Mouse (Mus musculus) limb, embryonic 10.5 days (tissue): Measurements from ENCODE around the gene B3gnt9. TPM values are rescaled to one million over a fixed set of nuclear protein-coding genes. Genes with fewer than 3 reads are reported as not detected.

Source experiments
- DNase-seq: peaks from one replicate; pipeline ENCODE4 v3.0.0-alpha.2; 2017; ENCODE audit warnings: low spot score
- H3K27ac ChIP-seq: fragments of 300-500 bp; sonication (generic); 2 replicates; pipeline ENCODE4 v1.5.1; 2016; ENCODE audit warnings: mild to moderate bottlenecking
- H3K27me3 ChIP-seq: fragments of 300-500 bp; sonication (generic); 2 replicates; pipeline ENCODE4 v1.6.1; 2016; ENCODE audit warnings: low read depth, mild to moderate bottlenecking; ENCODE audit not compliant: poor library complexity, severe bottlenecking
- H3K36me3 ChIP-seq: fragments of 300-500 bp; sonication (generic); 2 replicates; pipeline ENCODE4 v1.6.1; 2016; ENCODE audit warnings: mild to moderate bottlenecking, moderate library complexity
- H3K4me1 ChIP-seq: fragments of 300-500 bp; sonication (generic); 2 replicates; pipeline ENCODE4 v1.6.1; 2016
- H3K4me3 ChIP-seq: fragments of 300-500 bp; sonication (generic); 2 replicates; pipeline ENCODE4 v1.5.1; 2016; ENCODE audit warnings: mild to moderate bottlenecking, moderate library complexity
- H3K9me3 ChIP-seq: fragments of 300-500 bp; sonication (generic); replicated peaks from 2 replicates; pipeline ENCODE4 v1.6.1; 2016; ENCODE audit warnings: mild to moderate bottlenecking
- WGBS: fragments of 180-500 bp; shearing (Covaris S2); methylation state at CpG from one replicate; pipeline ENCODE4 v1.1.7; 2016; 5-methylcytosine and 5-hydroxymethylcytosine counted together
- polyA plus RNA-seq: library from polyadenylated mRNA; unstranded; fragments of >200 nt; fragmentation: Nextera tagmentation; extraction: Ambion mirVana; gene quantifications from 2 replicates; pipeline ENCODE4 v1.2.1, GENCODE M21; 2016

Gene B3gnt9
- polyA plus RNA-seq, 1 experiment from 2014 or later: 1.7 TPM

- no peaks in the 10 kb centered on the region for H3K4me1 ChIP-seq
- H3K9me3 ChIP-seq: no peaks in the 10 kb centered on the region
- 80% methylated on average over 1 of the region's 1 CpGs for WGBS
- no peak overlapping the region for H3K27ac ChIP-seq
- no peaks in the 10 kb centered on the region for H3K27me3 ChIP-seq
- no peak overlapping the region for H3K4me3 ChIP-seq
- DNase-seq: no peak
- H3K36me3 ChIP-seq: peaks cover 73% of the 10 kb centered on the region
Observed at GRCm38 (mm10) chr8:105209153-105210110, 45.5 kb downstream of the B3gnt9 start.

GRCm38 (mm10) chr8:105207675-105208273, 47.2 kb downstream of the B3gnt9 start:
- Histone ChIP-seq H3K4me3 (no peak overlapping the region), H3K27ac (no peak overlapping the region), H3K27me3 (no peaks in the 10 kb centered on the region), H3K36me3 (peaks cover 85% of the 10 kb centered on the region), H3K9me3 (no peaks in the 10 kb centered on the region), H3K4me1 (no peaks in the 10 kb centered on the region)
- DNase-seq: no peak
- 100% methylated on average over 2 of the region's 2 CpGs for WGBS

GRCm38 (mm10) chr8:105206766-105207275, 48.1 kb downstream of the B3gnt9 start:
- DNase-seq: no peak
- Histone ChIP-seq H3K4me3 (no peak overlapping the region), H3K4me1 (no peaks in the 10 kb centered on the region), H3K9me3 (no peaks in the 10 kb centered on the region), H3K27ac (no peak overlapping the region), H3K27me3 (no peaks in the 10 kb centered on the region), H3K36me3 (peaks cover 89% of the 10 kb centered on the region)
- WGBS: 90% methylated on average over 7 of the region's 7 CpGs

- WGBS: 94% methylated on average over 1 of the region's 1 CpGs
- no peaks in the 10 kb centered on the region for H3K4me1 ChIP-seq
- peaks cover 90% of the 10 kb centered on the region for H3K36me3 ChIP-seq
- no peaks in the 10 kb centered on the region for H3K27me3 ChIP-seq
- H3K9me3 ChIP-seq: no peaks in the 10 kb centered on the region
- no peak for DNase-seq
- H3K4me3 ChIP-seq: no peak overlapping the region
- no peak overlapping the region for H3K27ac ChIP-seq
Observed at GRCm38 (mm10) chr8:105205748-105206147, 49.2 kb downstream of the B3gnt9 start.

Other genes with a start within 250 kb of the B3gnt9 start
- not detected in 2 replicates for gene Ces3a, start 206.6 kb downstream of the B3gnt9 start, polyA plus RNA-seq
- gene Ces3b, start 171.4 kb downstream of the B3gnt9 start, polyA plus RNA-seq: not detected in 2 replicates
- gene Ces4a, start 123.4 kb downstream of the B3gnt9 start, polyA plus RNA-seq: not detected in 2 replicates
- gene Cbfb, start 84.5 kb downstream of the B3gnt9 start, polyA plus RNA-seq: 64.9 and 84.6 TPM in 2 replicates
- gene D230025D16Rik, start 30.0 kb downstream of the B3gnt9 start, polyA plus RNA-seq: 25.4 and 26.6 TPM in 2 replicates
- gene Tradd, start 9.5 kb upstream of the B3gnt9 start, polyA plus RNA-seq: 11.4 and 12.1 TPM in 2 replicates
- 0.81 and 1.1 TPM in 2 replicates for gene Fbxl8, start 9.5 kb upstream of the B3gnt9 start, polyA plus RNA-seq
- gene Hsf4, start 14.6 kb upstream of the B3gnt9 start, polyA plus RNA-seq: 0.10 TPM in 1 of 2 replicates, not detected in the other
- gene Nol3, start 21.0 kb upstream of the B3gnt9 start, polyA plus RNA-seq: 0.40 and 0.45 TPM in 2 replicates
- gene 4931428F04Rik, start 34.7 kb upstream of the B3gnt9 start, polyA plus RNA-seq: 13.9 and 19.2 TPM in 2 replicates
- 11.5 and 15.1 TPM in 2 replicates for gene Exoc3l, start 40.9 kb upstream of the B3gnt9 start, polyA plus RNA-seq
- 144 and 160 TPM in 2 replicates for gene E2f4, start 42.5 kb upstream of the B3gnt9 start, polyA plus RNA-seq
- gene Elmo3, start 50.4 kb upstream of the B3gnt9 start, polyA plus RNA-seq: 1.9 and 2.7 TPM in 2 replicates
- 1.4 TPM in 2 replicates for gene Lrrc29, start 71.1 kb upstream of the B3gnt9 start, polyA plus RNA-seq
- 102 and 105 TPM in 2 replicates for gene Tmem208, start 71.2 kb upstream of the B3gnt9 start, polyA plus RNA-seq
- gene Fhod1, start 92.8 kb upstream of the B3gnt9 start, polyA plus RNA-seq: 2.2 TPM in 2 replicates
- 4.5 and 6.3 TPM in 2 replicates for gene Slc9a5, start 93.7 kb upstream of the B3gnt9 start, polyA plus RNA-seq
- gene Plekhg4, start 118.1 kb upstream of the B3gnt9 start, polyA plus RNA-seq: 0.28 and 0.74 TPM in 2 replicates
- not detected in 2 replicates for gene Kctd19, start 158.3 kb upstream of the B3gnt9 start, polyA plus RNA-seq
- not detected in 2 replicates for gene Lrrc36, start 158.4 kb upstream of the B3gnt9 start, polyA plus RNA-seq
- 8.4 and 13.5 TPM in 2 replicates for gene Tppp3, start 216.4 kb upstream of the B3gnt9 start, polyA plus RNA-seq
- gene Zdhhc1, start 241.7 kb upstream of the B3gnt9 start, polyA plus RNA-seq: 18.9 and 25.3 TPM in 2 replicates